Mouse (Mus musculus) liver, embryonic 16.5 days (tissue): Measurements from ENCODE around the gene Serpinb5. TPM values are rescaled to one million over a fixed set of nuclear protein-coding genes. Genes with fewer than 3 reads are reported as not detected.
"Not testable (repeated sequence)": the region's sequence is repeated elsewhere in the genome, so short reads cannot be mapped to it uniquely, and the experiment has no call there.

Experiments used
- ATAC-seq: fragments of 200-750 bp; cut with Nextera tagmentation; 2 replicates; pipeline ENCODE4 v1.8.0; 2017; ENCODE audit warnings: low read depth, mild to moderate bottlenecking, moderate number of reproducible peaks, moderate library complexity
- H3K27ac ChIP-seq: fragments of 300-500 bp; sonication (generic); 2 replicates; pipeline ENCODE4 v1.5.1; 2014; ENCODE audit warnings: mild to moderate bottlenecking, low read length
- H3K27me3 ChIP-seq: fragments of 300-500 bp; sonication (generic); 2 replicates; pipeline ENCODE4 v1.6.1; 2014; ENCODE audit warnings: low read depth, low read length, mixed read lengths; ENCODE audit not compliant: control insufficient read depth, insufficient read depth
- H3K36me3 ChIP-seq: fragments of 300-500 bp; sonication (generic); 2 replicates; pipeline ENCODE4 v1.6.1; 2014; ENCODE audit warnings: mild to moderate bottlenecking; ENCODE audit not compliant: control insufficient read depth, insufficient read depth
- H3K4me1 ChIP-seq: fragments of 300-500 bp; sonication (generic); 2 replicates; pipeline ENCODE4 v1.6.1; 2014; ENCODE audit warnings: low read depth, low read length, mixed read lengths; ENCODE audit not compliant: control insufficient read depth
- H3K4me2 ChIP-seq: fragments of 300-500 bp; sonication (generic); 2 replicates; pipeline ENCODE4 v1.6.1; 2014; ENCODE audit warnings: low read depth, low read length, mixed read lengths
- H3K4me3 ChIP-seq: fragments of 300-500 bp; sonication (generic); 2 replicates; pipeline ENCODE4 v1.5.1; 2014; ENCODE audit warnings: low read depth, mild to moderate bottlenecking, low read length
- H3K9ac ChIP-seq: fragments of 300-500 bp; sonication (generic); 2 replicates; pipeline ENCODE4 v1.6.1; 2014; ENCODE audit warnings: low read depth, low read length
- H3K9me3 ChIP-seq: fragments of 300-500 bp; sonication (generic); replicated peaks from 2 replicates; pipeline ENCODE4 v1.6.1; 2016; ENCODE audit warnings: low read length; ENCODE audit not compliant: control insufficient read depth
- WGBS: fragments of 180-500 bp; shearing (Covaris S2); extraction: QIAGEN DNeasy Blood & Tissue Kit; methylation state at CpG from one replicate; pipeline ENCODE4 v1.1.7; 2014; ENCODE audit not compliant: insufficient replicate concordance; 5-methylcytosine and 5-hydroxymethylcytosine counted together
- polyA plus RNA-seq: library from polyadenylated mRNA; unstranded; fragments of >200 nt; fragmentation: Nextera tagmentation; extraction: Ambion mirVana; gene quantifications from 2 replicates; pipeline ENCODE4 v1.2.1, GENCODE M21; 2015

The Serpinb5 gene
- polyA plus RNA-seq, 1 experiment from 2014 or later: not detected

DNA sequence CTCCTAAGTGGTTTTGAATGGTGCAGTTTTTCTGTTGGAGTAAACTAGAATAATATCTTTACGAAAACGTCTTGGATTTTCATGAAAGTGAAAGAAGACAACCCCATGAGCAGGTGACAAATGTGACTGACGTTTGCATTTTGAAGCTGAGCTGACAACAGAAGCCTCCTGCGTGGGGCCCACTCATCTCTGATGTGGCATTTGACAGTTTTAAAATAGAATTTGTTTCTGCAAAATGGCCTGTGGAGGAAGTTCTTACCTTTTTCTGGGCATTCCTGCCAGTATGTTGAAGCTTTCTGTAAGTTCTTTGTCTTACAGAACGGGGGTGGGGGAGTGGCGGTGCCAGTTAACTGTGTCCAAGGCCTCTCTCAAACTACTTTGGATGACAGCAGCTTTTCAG is 5.8 kb downstream of the Serpinb5 start:
- no peaks in the 10 kb centered on the region for H3K4me1 ChIP-seq
- 51% methylated on average over 6 of the region's 6 CpGs for WGBS
- no peak for ATAC-seq
- no peaks in the 10 kb centered on the region for H3K36me3 ChIP-seq
- H3K9me3 ChIP-seq: no peaks in the 10 kb centered on the region
- H3K4me2 ChIP-seq: no peak overlapping the region
- H3K27ac ChIP-seq: no peak overlapping the region
- H3K27me3 ChIP-seq: no peaks in the 10 kb centered on the region
- H3K9ac ChIP-seq: no peak overlapping the region
- H3K4me3 ChIP-seq: no peak overlapping the region

DNA sequence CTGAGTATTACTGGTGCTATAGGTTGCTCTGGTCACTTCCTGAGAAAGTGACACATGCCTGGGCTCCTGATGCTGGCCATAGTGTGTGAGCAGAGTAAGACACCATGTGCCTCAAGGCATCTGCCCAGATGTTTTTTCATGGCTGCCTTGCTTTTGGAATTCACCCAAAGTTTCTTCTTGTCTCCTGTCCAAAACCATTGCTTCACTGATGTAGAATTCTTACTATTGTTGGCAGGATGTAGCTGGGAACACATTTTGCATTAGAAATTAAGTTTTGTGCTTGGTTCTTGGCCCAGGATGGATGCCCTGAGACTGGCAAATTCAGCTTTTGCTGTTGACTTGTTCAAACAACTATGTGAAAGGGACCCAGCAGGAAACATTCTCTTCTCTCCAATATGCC is 9.0 kb downstream of the Serpinb5 start:
- Histone ChIP-seq H3K36me3 (no peaks in the 10 kb centered on the region), H3K4me1 (no peaks in the 10 kb centered on the region), H3K9ac (no peak overlapping the region), H3K4me3 (no peak overlapping the region), H3K4me2 (no peak overlapping the region), H3K9me3 (no peaks in the 10 kb centered on the region), H3K27ac (no peak overlapping the region), H3K27me3 (no peaks in the 10 kb centered on the region)
- ATAC-seq: no peak

- H3K4me3 ChIP-seq: no peak overlapping the region
- H3K9ac ChIP-seq: no peak overlapping the region
- ATAC-seq: no peak
- no peaks in the 10 kb centered on the region for H3K9me3 ChIP-seq
- 59% methylated on average over 5 of the region's 5 CpGs for WGBS
- H3K27ac ChIP-seq: no peak overlapping the region
- no peak overlapping the region for H3K4me2 ChIP-seq
- H3K27me3 ChIP-seq: no peaks in the 10 kb centered on the region
- H3K4me1 ChIP-seq: no peaks in the 10 kb centered on the region
- no peaks in the 10 kb centered on the region for H3K36me3 ChIP-seq
These were observed 14.4 kb downstream of the Serpinb5 start for GRCm38 (mm10) chr1:106875193-106875886.

DNA sequence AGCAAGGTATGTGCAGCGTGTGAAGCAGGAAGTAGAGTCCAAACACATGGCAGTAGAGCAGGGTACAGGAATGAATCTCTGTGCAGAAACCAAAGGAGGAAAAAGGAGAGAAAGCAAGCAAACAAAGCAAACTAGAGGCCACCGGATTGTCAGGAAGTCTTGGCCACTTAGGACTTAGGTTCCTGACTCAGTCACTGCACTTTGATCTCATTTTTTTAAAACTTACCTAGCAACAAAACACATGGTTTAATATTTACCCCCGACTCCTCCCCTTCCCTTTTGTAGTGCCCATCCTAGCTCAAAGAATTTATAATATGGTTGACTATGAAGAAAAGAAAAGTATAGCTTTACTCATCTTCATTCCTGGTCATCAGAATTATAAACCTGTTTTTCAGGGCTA is 15.2 kb downstream of the Serpinb5 start:
- ATAC-seq: no peak
- Histone ChIP-seq H3K4me3 (no peak overlapping the region), H3K4me2 (no peak overlapping the region), H3K4me1 (no peaks in the 10 kb centered on the region), H3K27me3 (no peaks in the 10 kb centered on the region), H3K9ac (no peak overlapping the region), H3K27ac (no peak overlapping the region), H3K36me3 (no peaks in the 10 kb centered on the region), H3K9me3 (no peaks in the 10 kb centered on the region)
- 29% methylated on average over 3 of the region's 3 CpGs for WGBS

GRCm38 (mm10) chr1:106882723-106883122 is 21.8 kb downstream of the Serpinb5 start:
- no peaks in the 10 kb centered on the region for H3K4me1 ChIP-seq
- ATAC-seq: no peak
- 40% methylated on average over 4 of the region's 4 CpGs for WGBS

GRCm38 (mm10) chr1:106883369-106883768 is 22.4 kb downstream of the Serpinb5 start:
- H3K36me3 ChIP-seq: no peaks in the 10 kb centered on the region
- ATAC-seq: no peak
- WGBS: 28% methylated on average over 5 of the region's 5 CpGs

More at GRCm38 (mm10) chr1:106882723-106883122, 21.8 kb downstream of the Serpinb5 start:
- no peaks in the 10 kb centered on the region for H3K9me3 ChIP-seq
- H3K4me3 ChIP-seq: no peak overlapping the region
- no peak overlapping the region for H3K4me2 ChIP-seq
- no peaks in the 10 kb centered on the region for H3K27me3 ChIP-seq
- no peak overlapping the region for H3K9ac ChIP-seq
- H3K36me3 ChIP-seq: no peaks in the 10 kb centered on the region
- no peak overlapping the region for H3K27ac ChIP-seq

DNA sequence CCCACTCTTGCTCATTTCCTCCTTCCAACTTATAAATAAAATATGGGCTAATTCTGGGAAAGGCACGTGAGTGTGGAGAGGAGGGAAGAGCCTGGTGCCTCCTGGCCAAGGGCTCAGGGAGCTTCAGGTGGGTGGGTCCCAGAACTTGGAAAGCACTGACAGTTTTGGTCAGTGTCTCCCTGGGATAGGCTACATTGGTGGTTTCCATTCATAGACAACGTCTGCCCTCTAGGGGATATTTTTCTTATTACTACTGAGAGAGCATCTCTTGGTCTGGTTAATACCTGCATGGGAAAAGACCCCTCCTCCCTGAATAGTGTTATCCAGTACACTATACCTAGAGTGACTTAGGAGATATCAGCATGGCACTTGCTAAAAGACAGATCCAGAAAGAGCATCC is 22.8 kb downstream of the Serpinb5 start:
- no peaks in the 10 kb centered on the region for H3K36me3 ChIP-seq
- 4% methylated on average over 2 of the region's 2 CpGs for WGBS

More at GRCm38 (mm10) chr1:106883369-106883768, 22.4 kb downstream of the Serpinb5 start:
- Histone ChIP-seq H3K9me3 (no peaks in the 10 kb centered on the region), H3K4me3 (no peak overlapping the region), H3K27me3 (no peaks in the 10 kb centered on the region), H3K9ac (no peak overlapping the region), H3K4me2 (no peak overlapping the region), H3K4me1 (no peaks in the 10 kb centered on the region), H3K27ac (no peak overlapping the region)

GRCm38 (mm10) chr1:106895142-106895541 is 34.2 kb downstream of the Serpinb5 start:
- not testable (repeated sequence) for ATAC-seq, H3K4me2 ChIP-seq, H3K9me3 ChIP-seq, H3K27ac ChIP-seq, H3K4me1 ChIP-seq, H3K9ac ChIP-seq, H3K27me3 ChIP-seq, H3K4me3 ChIP-seq, H3K36me3 ChIP-seq

More for the DNA sequence above, 22.8 kb downstream of the Serpinb5 start:
- Histone ChIP-seq H3K27me3 (no peaks in the 10 kb centered on the region), H3K27ac (no peak overlapping the region), H3K4me1 (no peaks in the 10 kb centered on the region), H3K4me3 (no peak overlapping the region), H3K9me3 (no peaks in the 10 kb centered on the region), H3K9ac (no peak overlapping the region), H3K4me2 (no peak overlapping the region)
- no peak for ATAC-seq

DNA sequence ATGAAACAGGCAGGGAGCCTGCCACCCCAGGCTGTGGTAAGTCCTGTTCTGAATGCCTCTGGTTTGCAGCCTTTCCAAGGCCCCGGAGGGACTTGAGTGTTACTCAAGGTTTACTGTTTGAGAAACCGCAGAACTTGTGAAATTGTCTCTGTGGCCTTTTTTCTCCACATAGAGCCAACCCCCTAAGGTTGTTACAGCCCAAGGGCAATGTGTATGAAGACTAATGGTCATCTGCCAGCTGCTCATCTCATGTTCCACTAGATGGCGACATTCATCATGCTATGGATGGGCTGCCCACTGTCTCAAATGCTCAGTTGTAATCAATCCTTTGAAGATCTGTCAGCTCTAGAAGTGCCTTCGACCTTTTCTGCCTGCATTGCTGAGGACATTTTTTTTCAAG is 40.4 kb downstream of the Serpinb5 start:
- H3K4me1 ChIP-seq: no peaks in the 10 kb centered on the region
- no peaks in the 10 kb centered on the region for H3K9me3 ChIP-seq
- no peaks in the 10 kb centered on the region for H3K27me3 ChIP-seq
- peak; percentile 47; the same call in 1 of the 2 replicates for ATAC-seq
- H3K9ac ChIP-seq: no peak overlapping the region
- H3K36me3 ChIP-seq: no peaks in the 10 kb centered on the region
- H3K4me3 ChIP-seq: no peak overlapping the region
- no peak overlapping the region for H3K27ac ChIP-seq
- WGBS: 15% methylated on average over 4 of the region's 4 CpGs
- H3K4me2 ChIP-seq: no peak overlapping the region
